Mouse (Mus musculus) lung, postnatal 0 days (tissue): ENCODE measurements around the gene Gm20388.

Experiments
- CTCF ChIP-seq: IDR thresholded peaks from 2 replicates; pipeline ENCODE4 v1.5.1; 2016; ENCODE audit warnings: antibody characterized with exemption, mild to moderate bottlenecking
- EP300 ChIP-seq: IDR thresholded peaks from 2 replicates; pipeline ENCODE4 v1.6.1; 2016; ENCODE audit warnings: antibody characterized with exemption, mild to moderate bottlenecking, control low read depth

GRCm38 (mm10) chr8:121119635-121120455, 1209.2 kb downstream of the Gm20388 start:
- TF ChIP-seq CTCF (no peak), EP300 (no peak)
